Mouse (Mus musculus) leukemia stem cell, adult 10-12 weeks (primary cell): Measurements from ENCODE around the gene Il16. TPM values are rescaled to one million over a fixed set of nuclear protein-coding genes. Genes with fewer than 3 reads are reported as not detected.

Experiments
- polyA plus RNA-seq: library from polyadenylated mRNA; stranded (reverse); fragments of >175 nt; gene quantifications from 2 replicates; pipeline ENCODE4 v1.2.3, GENCODE M21; 2012; ENCODE audit warnings: low replicate concordance

Gene Il16
- polyA plus RNA-seq, result 4.2 and 13.2 TPM in 2 replicates

GRCm38 (mm10) chr7:83745413-83746106 lies at the start of gene Il16:
Il16 (minus strand) TSS chr7:83745726.

GRCm38 (mm10) chr7:83794705-83795104 lies 49.2 kb upstream of the Il16 start, which contains the start of gene Cfap161:
Cfap161 (minus strand) TSS chr7:83794880.

GRCm38 (mm10) chr7:83631828-83632681 lies 113.5 kb downstream of the Il16 start, which contains the start of gene Stard5:
Stard5 (plus strand) TSS chr7:83631959.

Other genes starting within 250 kb of the Il16 start
- gene Tmc3, start 160.8 kb downstream of the Il16 start, polyA plus RNA-seq, result 1.1 TPM in 1 of 2 replicates, not detected in the other
- gene Stard5, start 113.8 kb downstream of the Il16 start, polyA plus RNA-seq, result 1.8 and 2.1 TPM in 2 replicates
- gene Cfap161, start 49.2 kb upstream of the Il16 start, polyA plus RNA-seq, result not detected in 2 replicates
- 58.9 and 74.5 TPM in 2 replicates for gene Tlnrd1, start 138.6 kb upstream of the Il16 start, polyA plus RNA-seq
- gene Mesd, start 138.7 kb upstream of the Il16 start, polyA plus RNA-seq, result 9.6 and 19.0 TPM in 2 replicates